Mouse (Mus musculus): ENCODE measurements around the gene Gm29289. TPM values are rescaled to one million over a fixed set of nuclear protein-coding genes. Genes with fewer than 3 reads are reported as not detected.
"Not testable (repeated sequence)": the region's sequence is repeated elsewhere in the genome, so short reads cannot be mapped to it uniquely, and the experiment has no call there.

Gm29289 gene
- polyA plus RNA-seq (2012; rRNA removed) = not detected in 2 replicates

- not testable (repeated sequence) for DNase-seq (ENCODE audit: extremely low spot score in 1 of 2, low spot score in 1 of 2)
These were observed at the start of gene Gm29289 for GRCm38 (mm10) chrY:2932282-2932681. Gene Gm29289, plus strand, starts transcription at chrY:2932582.

- not testable (repeated sequence) for DNase-seq (ENCODE audit: extremely low spot score in 1 of 2, low spot score in 1 of 2)
These were observed 31.7 kb upstream of the Gm29289 start, which contains the start of gene Gm10352 for GRCm38 (mm10) chrY:2900689-2901088. Gene Gm10352, plus strand, starts transcription at chrY:2900989.

Other genes with a start within 250 kb of the Gm29289 start
- not detected in 2 replicates for gene H2al2b, start 211.9 kb upstream of the Gm29289 start, polyA plus RNA-seq (2012; rRNA removed)
- not detected in 2 replicates for gene Gm4064, start 136.4 kb upstream of the Gm29289 start, polyA plus RNA-seq (2012; rRNA removed)
- not detected in 2 replicates for gene Rbmy, start 101.9 kb upstream of the Gm29289 start, polyA plus RNA-seq (2012; rRNA removed)
- gene Gm10256, start 101.9 kb upstream of the Gm29289 start, polyA plus RNA-seq (2012; rRNA removed) = not detected in 2 replicates
- gene Gm10352, start 31.6 kb upstream of the Gm29289 start, polyA plus RNA-seq (2012; rRNA removed) = 0.10 TPM in 1 of 2 replicates, not detected in the other

All from frontal cortex, adult 2 months (tissue).